Mouse (Mus musculus): Measurements from ENCODE around the gene Slc6a2.

DNA sequence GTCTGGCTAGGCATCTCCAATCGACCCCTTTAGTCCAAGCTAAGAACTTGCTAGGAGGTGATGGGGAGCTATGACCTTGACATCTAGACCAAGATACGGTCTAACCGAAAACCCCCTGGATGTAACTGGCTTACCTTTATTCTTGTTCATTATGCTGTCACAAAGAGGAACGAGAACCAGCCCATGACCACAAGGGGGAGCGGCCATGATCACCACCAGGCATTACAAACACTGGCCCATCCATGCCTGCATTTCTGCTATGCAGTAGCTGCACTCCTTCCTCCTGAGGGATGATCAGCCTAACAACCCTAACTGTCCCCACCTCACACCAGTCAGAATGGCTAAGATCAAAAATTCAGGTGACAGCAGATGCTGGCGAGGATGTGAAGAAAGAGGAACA is 52.3 kb downstream of the Slc6a2 start:
- TF ChIP-seq GATA1 (IDR thresholded peaks at IDR 0.05; ENCODE audit: borderline replicate concordance, low read length) = no peak
- TF ChIP-seq FLI1 (IDR thresholded peaks at IDR 0.05; ENCODE audit: low read length) = no peak
